Mouse (Mus musculus) embryonic facial prominence, embryonic 14.5 days (tissue): ENCODE measurements around the gene Hdx. TPM values are rescaled to one million over a fixed set of nuclear protein-coding genes. Genes with fewer than 3 reads are reported as not detected.

Experiments used
- ATAC-seq: fragments of 200-750 bp; cut with Nextera tagmentation; 2 replicates; pipeline ENCODE4 v1.8.0; 2017; ENCODE audit warnings: low read depth, moderate number of reproducible peaks, moderate TSS enrichment
- DNase-seq: peaks from one replicate; pipeline ENCODE4 v3.0.0-alpha.2; 2015; ENCODE audit warnings: low spot score
- H3K27ac ChIP-seq: fragments of 300-500 bp; sonication (generic); replicated peaks from 2 replicates; pipeline ENCODE4 v1.5.1; 2014; ENCODE audit warnings: low read depth, mild to moderate bottlenecking, low read length, moderate library complexity
- H3K27me3 ChIP-seq: fragments of 300-500 bp; sonication (generic); replicated peaks from 2 replicates; pipeline ENCODE4 v1.6.1; 2014; ENCODE audit warnings: low read length; ENCODE audit not compliant: control insufficient read depth, insufficient read depth
- H3K36me3 ChIP-seq: fragments of 300-500 bp; sonication (generic); 2 replicates; pipeline ENCODE4 v1.6.1; 2014; ENCODE audit warnings: low read length, mixed read lengths; ENCODE audit not compliant: control insufficient read depth, insufficient read depth
- H3K4me1 ChIP-seq: fragments of 300-500 bp; sonication (generic); 2 replicates; pipeline ENCODE4 v1.6.1; 2014; ENCODE audit warnings: antibody characterized with exemption, low read length; ENCODE audit not compliant: control insufficient read depth, insufficient read depth
- H3K4me2 ChIP-seq: fragments of 300-500 bp; sonication (generic); 2 replicates; pipeline ENCODE4 v1.6.1; 2014; ENCODE audit warnings: low read depth, mild to moderate bottlenecking, low read length, moderate library complexity, mixed read lengths
- H3K4me3 ChIP-seq: fragments of 300-500 bp; sonication (generic); 2 replicates; pipeline ENCODE4 v1.5.1; 2014; ENCODE audit warnings: low read depth, mild to moderate bottlenecking, low read length
- H3K9ac ChIP-seq: fragments of 300-500 bp; sonication (generic); 2 replicates; pipeline ENCODE4 v1.6.1; 2014; ENCODE audit warnings: low read depth, mild to moderate bottlenecking, low read length, moderate library complexity, mixed read lengths
- H3K9me3 ChIP-seq: fragments of 300-500 bp; sonication (generic); 2 replicates; pipeline ENCODE4 v1.6.1; 2016; ENCODE audit warnings: low read length; ENCODE audit not compliant: control insufficient read depth
- WGBS: fragments of 180-500 bp; shearing (Covaris S2); extraction: QIAGEN DNeasy Blood & Tissue Kit; methylation state at CpG from one replicate; pipeline ENCODE4 v1.1.7; 2014; 5-methylcytosine and 5-hydroxymethylcytosine counted together
- polyA plus RNA-seq: library from polyadenylated mRNA; unstranded; fragments of >200 nt; fragmentation: Nextera tagmentation; extraction: Ambion mirVana; gene quantifications from 2 replicates; pipeline ENCODE4 v1.2.1, GENCODE M21; 2014

Gene Hdx
- polyA plus RNA-seq = 0.70 and 0.94 TPM in 2 replicates

- DNase-seq (peak; percentile 86), ATAC-seq (peak; percentile 95)
- peak within 1 kb of the TSS; percentile 58 for H3K4me2 ChIP-seq
- H3K4me1 ChIP-seq = no peaks in the 10 kb centered on the region
- no peaks in the 10 kb centered on the region for H3K27me3 ChIP-seq
- WGBS = 28% methylated on average over 26 of the region's 26 CpGs
- H3K9me3 ChIP-seq = no peaks in the 10 kb centered on the region
- no peaks in the 10 kb centered on the region for H3K36me3 ChIP-seq
- peak within 1 kb of the TSS; percentile 45 for H3K4me3 ChIP-seq
- H3K27ac ChIP-seq = peak within 1 kb of the TSS; percentile 61
- H3K9ac ChIP-seq = peak within 1 kb of the TSS; percentile 60
These were observed at the start of gene Hdx for GRCm38 (mm10) chrX:111696356-111697282. Gene Hdx (minus strand): TSS chrX:111697079.

GRCm38 (mm10) chrX:111685665-111686064 lies 11.2 kb downstream of the Hdx start:
- no peaks in the 10 kb centered on the region for H3K4me1 ChIP-seq
- H3K4me2 ChIP-seq = no peak overlapping the region
- H3K4me3 ChIP-seq = no peak overlapping the region
- H3K9ac ChIP-seq = no peak overlapping the region
- H3K27ac ChIP-seq = no peak overlapping the region
- 59% methylated on average over 3 of the region's 3 CpGs for WGBS
- no peaks in the 10 kb centered on the region for H3K27me3 ChIP-seq
- H3K36me3 ChIP-seq = no peaks in the 10 kb centered on the region
- DNase-seq (no peak), ATAC-seq (no peak)
- H3K9me3 ChIP-seq = no peaks in the 10 kb centered on the region

- no peaks in the 10 kb centered on the region for H3K9me3 ChIP-seq
- no peak overlapping the region for H3K27ac ChIP-seq
- H3K36me3 ChIP-seq = no peaks in the 10 kb centered on the region
- no peak overlapping the region for H3K4me2 ChIP-seq
- H3K4me1 ChIP-seq = no peaks in the 10 kb centered on the region
- DNase-seq (no peak), ATAC-seq (no peak)
- H3K4me3 ChIP-seq = no peak overlapping the region
- 60% methylated on average over 3 of the region's 3 CpGs for WGBS
- H3K27me3 ChIP-seq = no peaks in the 10 kb centered on the region
- H3K9ac ChIP-seq = no peak overlapping the region
These were observed 25.2 kb downstream of the Hdx start for GRCm38 (mm10) chrX:111671685-111672084.

GRCm38 (mm10) chrX:111660381-111660780 lies 36.5 kb downstream of the Hdx start:
- no peaks in the 10 kb centered on the region for H3K27me3 ChIP-seq
- H3K36me3 ChIP-seq = no peaks in the 10 kb centered on the region
- no peak overlapping the region for H3K9ac ChIP-seq
- no peak for ATAC-seq
- no peak overlapping the region for H3K4me3 ChIP-seq
- no peaks in the 10 kb centered on the region for H3K9me3 ChIP-seq
- H3K4me2 ChIP-seq = no peak overlapping the region
- no peak overlapping the region for H3K27ac ChIP-seq
- DNase-seq = peak; percentile 6
- H3K4me1 ChIP-seq = no peaks in the 10 kb centered on the region
- WGBS = 70% methylated on average over 5 of the region's 5 CpGs

GRCm38 (mm10) chrX:111658671-111659070 lies 38.2 kb downstream of the Hdx start:
- no peaks in the 10 kb centered on the region for H3K27me3 ChIP-seq
- no peaks in the 10 kb centered on the region for H3K36me3 ChIP-seq
- WGBS = 89% methylated on average over 4 of the region's 4 CpGs
- no peak overlapping the region for H3K4me2 ChIP-seq
- no peak overlapping the region for H3K4me3 ChIP-seq
- H3K9ac ChIP-seq = no peak overlapping the region
- H3K27ac ChIP-seq = no peak overlapping the region
- DNase-seq = no peak
- no peak for ATAC-seq
- no peaks in the 10 kb centered on the region for H3K9me3 ChIP-seq
- H3K4me1 ChIP-seq = no peaks in the 10 kb centered on the region

GRCm38 (mm10) chrX:111644945-111645344 lies 51.9 kb downstream of the Hdx start:
- no peaks in the 10 kb centered on the region for H3K4me1 ChIP-seq
- DNase-seq (no peak), ATAC-seq (no peak)
- H3K4me3 ChIP-seq = no peak overlapping the region
- no peak overlapping the region for H3K4me2 ChIP-seq
- H3K9me3 ChIP-seq = no peaks in the 10 kb centered on the region
- H3K27ac ChIP-seq = no peak overlapping the region
- 73% methylated on average over 4 of the region's 4 CpGs for WGBS
- no peaks in the 10 kb centered on the region for H3K27me3 ChIP-seq
- no peak overlapping the region for H3K9ac ChIP-seq
- H3K36me3 ChIP-seq = no peaks in the 10 kb centered on the region

GRCm38 (mm10) chrX:111640616-111641015 lies 56.3 kb downstream of the Hdx start:
- Histone ChIP-seq H3K9me3 (no peaks in the 10 kb centered on the region), H3K4me2 (no peak overlapping the region), H3K36me3 (no peaks in the 10 kb centered on the region), H3K9ac (no peak overlapping the region), H3K4me3 (no peak overlapping the region), H3K27ac (no peak overlapping the region), H3K27me3 (no peaks in the 10 kb centered on the region), H3K4me1 (no peaks in the 10 kb centered on the region)
- 83% methylated on average over 5 of the region's 5 CpGs for WGBS
- DNase-seq = no peak
- ATAC-seq = no peak

GRCm38 (mm10) chrX:111597631-111598161 lies 99.2 kb downstream of the Hdx start:
- Histone ChIP-seq H3K4me2 (no peak overlapping the region), H3K4me1 (no peaks in the 10 kb centered on the region), H3K4me3 (no peak overlapping the region), H3K27me3 (no peaks in the 10 kb centered on the region), H3K9ac (no peak overlapping the region), H3K27ac (no peak overlapping the region), H3K36me3 (no peaks in the 10 kb centered on the region), H3K9me3 (no peaks in the 10 kb centered on the region)
- ATAC-seq (no peak), DNase-seq (no peak)
- 80% methylated on average over 2 of the region's 2 CpGs for WGBS
